Mouse (Mus musculus) left cerebral cortex, adult 2 months (tissue): Measurements from ENCODE around the gene Rfk. TPM values are rescaled to one million over a fixed set of nuclear protein-coding genes. Genes with fewer than 3 reads are reported as not detected.

Experiments
- DNase-seq, 2 experiments: peaks; one replicate each; pipeline ENCODE4 v3.0.0; 2021 to 2022; ENCODE audit warnings: low spot score in 2 of 2, mixed read lengths in 1 of 2; ENCODE audit errors: extremely low spot score in 1 of 2
- H3K27ac ChIP-seq: fragments of 200-600 bp; 2 replicates; pipeline ENCODE4 v1.8.1; 2022
- H3K4me3 ChIP-seq: fragments of 200-600 bp; 2 replicates; pipeline ENCODE4 v1.8.1; 2022
- CTCF ChIP-seq: fragments of 200-600 bp; IDR thresholded peaks from 2 replicates; pipeline ENCODE4 v1.8.1; 2022; ENCODE audit warnings: antibody characterized with exemption, mild to moderate bottlenecking, moderate library complexity
- intact Hi-C: fragments of 180-260 bp; cut with DNase I; formaldehyde crosslinking; loops from one replicate; pipeline ENCODE4 v1.15.1; 2025
- total RNA-seq, 2 experiments: library from RNA; stranded (reverse); gene quantifications; 2 replicates each; pipeline ENCODE4 v1.2.3; 2021

The Rfk gene
- total RNA-seq, 2 experiments from 2014 or later: 58.7 to 62.6 TPM

- intact Hi-C loops: loop anchor here (10.0 kb wide), 1 partner anchor 582 kb away; no protein-coding TSS in a partner anchor
- no peak for DNase-seq
- TF ChIP-seq CTCF: no peak
- no peak overlapping the region for H3K27ac ChIP-seq
- no peak overlapping the region for H3K4me3 ChIP-seq
These were observed 7.4 kb upstream of the Rfk start for GRCm38 (mm10) chr19:17386424-17386823.

- peak; percentile 75 for TF ChIP-seq CTCF
- H3K27ac ChIP-seq: no peak overlapping the region
- DNase-seq: no peak
- H3K4me3 ChIP-seq: no peak overlapping the region
- intact Hi-C loops: loop anchor here (1.0 to 10.0 kb wide), 2 partner anchors 264 to 584 kb away; no protein-coding TSS in a partner anchor
These were observed 5.4 kb upstream of the Rfk start for GRCm38 (mm10) chr19:17388404-17388803.

GRCm38 (mm10) chr19:17392866-17393265 is 977 bp upstream of the Rfk start:
- no peak overlapping the region for H3K4me3 ChIP-seq
- intact Hi-C loops: loop anchor here (10.0 kb wide), 1 partner anchor 1282 kb away; the partner anchor contains the start of gene Carnmt1
- DNase-seq: no peak
- no peak overlapping the region for H3K27ac ChIP-seq
- no peak for TF ChIP-seq CTCF

GRCm38 (mm10) chr19:17396802-17397201 is 3.0 kb downstream of the Rfk start:
- H3K27ac ChIP-seq: no peak overlapping the region
- intact Hi-C loops: loop anchor here (10.0 kb wide), 1 partner anchor 1278 kb away; the partner anchor contains the start of gene Carnmt1
- no peak for DNase-seq
- TF ChIP-seq CTCF: no peak
- no peak overlapping the region for H3K4me3 ChIP-seq

- TF ChIP-seq CTCF: no peak; the same call in 1 of the 2 replicates
- H3K27ac ChIP-seq: no peak overlapping the region
- intact Hi-C loops: loop anchor here (10.0 kb wide), 1 partner anchor 1277 kb away; the partner anchor contains the start of gene Carnmt1
- no peak for DNase-seq
- no peak overlapping the region for H3K4me3 ChIP-seq
These were observed 4.1 kb downstream of the Rfk start for GRCm38 (mm10) chr19:17397922-17398321.

- Histone ChIP-seq H3K27ac (no peak overlapping the region), H3K4me3 (no peak overlapping the region)
- DNase-seq: no peak
- no peak for TF ChIP-seq CTCF
- intact Hi-C loops: loop anchor here (10.0 kb wide), 1 partner anchor 1275 kb away; the partner anchor contains the start of gene Carnmt1
These were observed 6.1 kb downstream of the Rfk start for GRCm38 (mm10) chr19:17399965-17400364.

- Histone ChIP-seq H3K4me3 (no peak overlapping the region), H3K27ac (no peak overlapping the region)
- no peak for TF ChIP-seq CTCF
- DNase-seq: no peak
- intact Hi-C loops: no loop called here
These were observed 6.7 kb downstream of the Rfk start for GRCm38 (mm10) chr19:17400571-17400970.

GRCm38 (mm10) chr19:17403175-17403574 is 9.3 kb downstream of the Rfk start:
- no peak for TF ChIP-seq CTCF
- intact Hi-C loops: no loop called here
- no peak for DNase-seq
- Histone ChIP-seq H3K27ac (no peak overlapping the region), H3K4me3 (no peak overlapping the region)

GRCm38 (mm10) chr19:17406823-17407222 is 13.0 kb downstream of the Rfk start:
- H3K4me3 ChIP-seq: no peak overlapping the region
- intact Hi-C loops: no loop called here
- no peak for DNase-seq
- no peak overlapping the region for H3K27ac ChIP-seq
- no peak for TF ChIP-seq CTCF

GRCm38 (mm10) chr19:17408591-17408990 is 14.7 kb downstream of the Rfk start:
- Histone ChIP-seq H3K27ac (no peak overlapping the region), H3K4me3 (no peak overlapping the region)
- DNase-seq: no peak
- no peak for TF ChIP-seq CTCF
- intact Hi-C loops: no loop called here

- intact Hi-C loops: no loop called here
- DNase-seq: no peak
- Histone ChIP-seq H3K4me3 (no peak overlapping the region), H3K27ac (no peak overlapping the region)
- TF ChIP-seq CTCF: no peak
These were observed 15.5 kb downstream of the Rfk start for GRCm38 (mm10) chr19:17409351-17409750.

- intact Hi-C loops: no loop called here
- no peak for TF ChIP-seq CTCF
- Histone ChIP-seq H3K4me3 (no peak overlapping the region), H3K27ac (no peak overlapping the region)
- no peak for DNase-seq
These were observed 16.7 kb downstream of the Rfk start for GRCm38 (mm10) chr19:17410465-17411065.

- DNase-seq: no peak
- TF ChIP-seq CTCF: no peak
- Histone ChIP-seq H3K4me3 (no peak overlapping the region), H3K27ac (no peak overlapping the region)
- intact Hi-C loops: no loop called here
These were observed 19.1 kb downstream of the Rfk start for GRCm38 (mm10) chr19:17412915-17413459.
